Mouse (Mus musculus): ENCODE measurements around the gene Dock1.

DNA sequence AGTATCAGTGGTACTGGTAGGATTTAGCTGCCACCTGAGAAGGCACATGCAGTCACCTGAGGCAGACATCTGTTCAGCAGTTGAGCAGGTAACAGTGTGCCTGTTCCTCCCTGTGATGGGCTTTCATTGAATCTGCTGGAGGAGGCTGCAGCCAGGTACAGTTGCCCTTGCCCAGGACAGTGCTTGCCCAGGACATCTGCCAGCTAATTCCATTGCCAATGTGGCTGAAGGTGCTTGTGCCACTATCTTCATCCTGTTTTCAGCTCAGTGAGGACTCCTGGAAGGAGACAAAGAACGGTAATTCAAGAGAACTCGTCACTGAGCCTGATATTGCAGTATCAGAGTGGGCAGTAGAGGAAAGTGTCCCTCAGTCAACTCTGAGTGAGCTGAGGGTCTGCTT lies 358.3 kb downstream of the Dock1 start:
- TF ChIP-seq TCF12 (IDR thresholded peaks at IDR 0.05; ENCODE audit: low read depth, low read length) (no peak), TBP (conservative IDR thresholded peaks at IDR 0.05; ENCODE audit: low read depth, low read length) (no peak), MAX (IDR thresholded peaks at IDR 0.05; ENCODE audit: low read length) (no peak), SMC3 (IDR thresholded peaks at IDR 0.05; ENCODE audit: low read depth, low read length) (no peak), E2F4 (IDR thresholded peaks at IDR 0.05; ENCODE audit: insufficient replicate concordance, low read depth, low read length) (no peak), ETS1 (conservative IDR thresholded peaks at IDR 0.05; ENCODE audit: low read depth, low read length) (no peak), CHD2 (IDR thresholded peaks at IDR 0.05; ENCODE audit: low read length) (no peak), CTCF (conservative IDR thresholded peaks at IDR 0.05 in 1 of 2, IDR thresholded peaks at IDR 0.05 in 1 of 2; ENCODE audit: low read depth in 2 of 2, low read length in 2 of 2) (no peak)

Data from CH12.LX (cell line).